27 mouse cellular contexts compared by ENCODE assay signal in genomic region chr10:121062704-121063103, GRCm38 (mm10). TPM values are rescaled to one million over a fixed set of nuclear protein-coding genes. Genes with fewer than 3 reads are reported as not detected.
"Had no signal": no experiment of that assay in that cellular context is flagged by ENCODE, and none has a peak within 500 bp of the region (broad histone marks: within the 10 kb centered on the region; RNA-seq: fewer than 3 reads in every experiment).

No protein-coding gene starts in this region.

- H3K4me1 ChIP-seq: hindbrain, embryonic 13.5 days; hindbrain, embryonic 15.5 days; intestine, embryonic 15.5 days; kidney, embryonic 15.5 days; liver, embryonic 13.5 days; liver, embryonic 15.5 days had no signal

- H3K27me3 ChIP-seq: heart, embryonic 12.5 days; hindbrain, embryonic 13.5 days; hindbrain, embryonic 15.5 days; intestine, embryonic 15.5 days; limb, embryonic 12.5 days; liver, embryonic 13.5 days; liver, embryonic 15.5 days had no signal

- H3K4me2 ChIP-seq: heart, embryonic 12.5 days; hindbrain, embryonic 13.5 days; hindbrain, embryonic 15.5 days; intestine, embryonic 15.5 days; kidney, embryonic 15.5 days; limb, embryonic 12.5 days; liver, embryonic 11.5 days; liver, embryonic 13.5 days; liver, embryonic 15.5 days had no signal

- H3K27ac ChIP-seq: heart, embryonic 10.5 days; hindbrain, embryonic 13.5 days; hindbrain, embryonic 15.5 days; intestine, embryonic 15.5 days; kidney, embryonic 15.5 days; kidney, postnatal 0 days; left cerebral cortex, adult 2 months; limb, embryonic 10.5 days; limb, embryonic 12.5 days; liver, embryonic 13.5 days; liver, embryonic 15.5 days had no signal

- H3K9me3 ChIP-seq: heart, embryonic 10.5 days; heart, embryonic 12.5 days; hindbrain, embryonic 13.5 days; hindbrain, embryonic 15.5 days; intestine, embryonic 15.5 days; kidney, embryonic 15.5 days; limb, embryonic 10.5 days; limb, embryonic 12.5 days; liver, embryonic 13.5 days; liver, embryonic 15.5 days had no signal

- H3K36me3 ChIP-seq: heart, embryonic 10.5 days; heart, embryonic 12.5 days; hindbrain, embryonic 13.5 days; hindbrain, embryonic 15.5 days; intestine, embryonic 15.5 days; kidney, embryonic 15.5 days; limb, embryonic 10.5 days; limb, embryonic 12.5 days; liver, embryonic 13.5 days; liver, embryonic 15.5 days had no signal

- ATAC-seq: inflammation-experienced regulatory T-cells, adult 6 months; intestine, embryonic 15.5 days; liver, postnatal 0 days had no signal

- DNase-seq: gastrocnemius, postnatal 14 days; gastrocnemius, postnatal 36 days; heart, adult 18-20 months; heart, postnatal 10 days; heart, postnatal 36 days; kidney, adult 11 months; kidney, adult 2 months; kidney, adult 9 months; kidney, postnatal 14 days; kidney, postnatal 36 days; liver; liver, embryonic 13.5 days; liver, postnatal 0 days had no signal

- H3K4me3 ChIP-seq: heart, embryonic 10.5 days; heart, embryonic 12.5 days; hindbrain, embryonic 13.5 days; hindbrain, embryonic 15.5 days; intestine, embryonic 15.5 days; kidney, embryonic 15.5 days; left cerebral cortex, adult 2 months; limb, embryonic 10.5 days; limb, embryonic 12.5 days; liver, embryonic 13.5 days; liver, embryonic 15.5 days had no signal

- H3K9ac ChIP-seq: heart, embryonic 12.5 days; hindbrain, embryonic 13.5 days; hindbrain, embryonic 15.5 days; intestine, embryonic 15.5 days; kidney, embryonic 15.5 days; limb, embryonic 12.5 days; liver, embryonic 13.5 days; liver, embryonic 15.5 days; liver, postnatal 0 days had no signal

RNA-seq across cellular contexts. Expression of gene Wif1, which starts 28.9 kb away (rescaled TPM):
- total RNA-seq: hematopoietic stem cell, adult 5-6 weeks had no signal
- polyA plus RNA-seq: inflammation-experienced regulatory T-cells, adult 6 months had no signal
